9 mouse cellular contexts compared by ENCODE assay signal in the genomic region with DNA sequence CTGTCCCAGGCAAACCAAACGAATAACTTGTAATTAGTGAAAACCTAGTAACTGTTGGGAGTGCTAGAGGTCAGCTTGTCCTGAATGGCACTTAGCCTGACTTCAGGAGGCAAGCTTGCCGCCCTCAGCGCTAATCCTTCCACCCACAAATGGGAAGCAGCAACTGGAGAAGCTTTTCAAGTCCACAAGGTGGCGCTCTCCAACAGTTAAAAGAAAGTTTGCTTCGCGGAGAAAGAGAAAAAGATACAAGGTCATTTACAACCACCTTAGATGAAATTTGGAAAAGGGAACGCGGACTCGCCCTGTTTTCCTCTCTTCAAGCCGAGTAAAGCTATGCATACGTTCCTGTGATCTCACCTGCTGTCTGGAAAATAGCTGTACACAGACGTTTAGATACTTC. TPM values are rescaled to one million over a fixed set of nuclear protein-coding genes. Genes with fewer than 3 reads are reported as not detected.
DNase-seq lines count a peak whose midpoint lies in the region; ATAC-seq and TF ChIP-seq lines count a peak whose summit lies in the region.
"Had no signal": no experiment of that assay in that cellular context is flagged by ENCODE, and none has a peak within 500 bp of the region (broad histone marks: within the 10 kb centered on the region; RNA-seq: fewer than 3 reads in every experiment).

No protein-coding gene starts in this region.

- no peaks in the 10 kb centered on the region for H3K9me3 ChIP-seq in intestine, embryonic 16.5 days (ENCODE audit: control insufficient read depth, low read length)
- H3K9me3 ChIP-seq in limb, embryonic 10.5 days (replicated peaks): no peaks in the 10 kb centered on the region; the same call in 1 of the 2 replicates
- H3K9me3 ChIP-seq in midbrain, embryonic 16.5 days (replicated peaks; ENCODE audit: control insufficient read depth, low read length, poor library complexity, severe bottlenecking): no peaks in the 10 kb centered on the region
- H3K9me3 ChIP-seq: neural tube, embryonic 13.5 days had no signal

- H3K4me1 ChIP-seq in heart, adult 2 months (ENCODE audit: control insufficient read depth, insufficient read depth, low read length): peaks cover 1% of the 10 kb centered on the region
- H3K4me1 ChIP-seq in intestine, embryonic 16.5 days (ENCODE audit: control insufficient read depth, insufficient read depth, low read length): no peaks in the 10 kb centered on the region; the same call in 1 of the 2 replicates
- peaks cover 9% of the 10 kb centered on the region; the same call in 1 of the 2 replicates for H3K4me1 ChIP-seq in limb, embryonic 10.5 days
- no peaks in the 10 kb centered on the region; the same call in 1 of the 2 replicates for H3K4me1 ChIP-seq in midbrain, embryonic 16.5 days (ENCODE audit: control insufficient read depth, insufficient read depth, low read length)
- no peaks in the 10 kb centered on the region; the same call in none of the 2 replicates for H3K4me1 ChIP-seq in testis, adult 2 months (ENCODE audit: control insufficient read depth, insufficient read depth, low read length)
- H3K4me1 ChIP-seq: neural tube, embryonic 13.5 days had no signal

- no peaks in the 10 kb centered on the region for H3K79me2 ChIP-seq in heart, adult 2 months (replicated peaks; ENCODE audit: control insufficient read depth, insufficient read depth, low read length)

- no peak overlapping the region for H3K27ac ChIP-seq in heart, adult 2 months
- H3K27ac ChIP-seq in gastrocnemius, adult 2 months: no peak overlapping the region
- no peak overlapping the region for H3K27ac ChIP-seq in intestine, embryonic 16.5 days (ENCODE audit: low read length)
- H3K27ac ChIP-seq in limb, embryonic 10.5 days: no peak overlapping the region
- H3K27ac ChIP-seq in midbrain, embryonic 16.5 days (ENCODE audit: low read length): no peak overlapping the region
- H3K27ac ChIP-seq in testis, adult 2 months (ENCODE audit: control insufficient read depth, insufficient read depth, low read depth, low read length): no peak overlapping the region
- H3K27ac ChIP-seq: neural tube, embryonic 13.5 days had no signal

- ATAC-seq in intestine, embryonic 16.5 days: no peak
- no peak for ATAC-seq in midbrain, embryonic 16.5 days

- peak overlapping the region; percentile 37; the same call in 1 of the 2 replicates for H3K4me2 ChIP-seq in intestine, embryonic 16.5 days (ENCODE audit: low read depth, low read length)
- peak overlapping the region; percentile 33; the same call in 1 of the 2 replicates for H3K4me2 ChIP-seq in midbrain, embryonic 16.5 days (ENCODE audit: low read length)
- H3K4me2 ChIP-seq: neural tube, embryonic 13.5 days had no signal

- H3K27me3 ChIP-seq in heart, adult 2 months (ENCODE audit: control insufficient read depth, insufficient read depth, low read length): no peaks in the 10 kb centered on the region
- no peaks in the 10 kb centered on the region for H3K27me3 ChIP-seq in intestine, embryonic 16.5 days (replicated peaks; ENCODE audit: control insufficient read depth, insufficient read depth, low read length)
- no peaks in the 10 kb centered on the region for H3K27me3 ChIP-seq in limb, embryonic 10.5 days (ENCODE audit: low read depth, poor library complexity, severe bottlenecking)
- no peaks in the 10 kb centered on the region for H3K27me3 ChIP-seq in midbrain, embryonic 16.5 days (ENCODE audit: control insufficient read depth, insufficient read depth, low read depth, low read length)
- no peaks in the 10 kb centered on the region for H3K27me3 ChIP-seq in testis, adult 2 months (ENCODE audit: control insufficient read depth, insufficient read depth, low read length)
- H3K27me3 ChIP-seq: neural tube, embryonic 13.5 days had no signal

- no peak for TF ChIP-seq POLR2A in heart, adult 2 months (IDR thresholded peaks at IDR 0.05; ENCODE audit: insufficient read depth, low read depth, low read length)
- TF ChIP-seq POLR2A in testis, adult 2 months (IDR thresholded peaks at IDR 0.05; ENCODE audit: control insufficient read depth, low read depth, low read length): no peak

- no peak overlapping the region for H3K9ac ChIP-seq in heart, adult 2 months (ENCODE audit: low read depth, low read length)
- no peak overlapping the region for H3K9ac ChIP-seq in intestine, embryonic 16.5 days (ENCODE audit: low read depth, low read length)
- no peak overlapping the region for H3K9ac ChIP-seq in midbrain, embryonic 16.5 days (ENCODE audit: low read depth, low read length)
- H3K9ac ChIP-seq: neural tube, embryonic 13.5 days had no signal

- no peak for TF ChIP-seq EP300 in heart, adult 2 months (IDR thresholded peaks at IDR 0.05; ENCODE audit: insufficient read depth, low read depth, low read length)

- peak; percentile 7 to 23 for DNase-seq in heart, adult 2 months
- no peak for DNase-seq in heart, adult 11 months
- DNase-seq in cerebellum, postnatal 14 days: peak; percentile 76 to 78
- DNase-seq in gastrocnemius, adult 2 months: peak; percentile 47
- peak; percentile 80 for DNase-seq in limb, embryonic 10.5 days (ENCODE audit: low spot score)

- TF ChIP-seq CTCF in heart, adult 2 months (IDR thresholded peaks at IDR 0.05): peak; percentile 78
- TF ChIP-seq CTCF in gastrocnemius, adult 2 months (IDR thresholded peaks at IDR 0.05): peak; percentile 83
- TF ChIP-seq CTCF in testis, adult 2 months (IDR thresholded peaks at IDR 0.05; ENCODE audit: control insufficient read depth, insufficient read depth, insufficient replicate concordance, low read depth, low read length): peak; percentile 55; the same call in 1 of the 2 replicates

- 10% methylated on average over 12 of the region's 12 CpGs for WGBS in heart, adult 2 months
- WGBS in intestine, embryonic 16.5 days: 6% methylated on average over 12 of the region's 12 CpGs
- WGBS in limb, embryonic 10.5 days: 12% methylated on average over 12 of the region's 12 CpGs
- 8% methylated on average over 12 of the region's 12 CpGs for WGBS in midbrain, embryonic 16.5 days

- no peaks in the 10 kb centered on the region for H3K36me3 ChIP-seq in heart, adult 2 months (ENCODE audit: control insufficient read depth, insufficient read depth, low read length)
- no peaks in the 10 kb centered on the region for H3K36me3 ChIP-seq in intestine, embryonic 16.5 days (ENCODE audit: control insufficient read depth, insufficient read depth, low read length)
- H3K36me3 ChIP-seq in limb, embryonic 10.5 days: no peaks in the 10 kb centered on the region
- no peaks in the 10 kb centered on the region for H3K36me3 ChIP-seq in midbrain, embryonic 16.5 days (ENCODE audit: control insufficient read depth, insufficient read depth, low read length)
- H3K36me3 ChIP-seq in testis, adult 2 months (ENCODE audit: control insufficient read depth, insufficient read depth, low read length): no peaks in the 10 kb centered on the region
- H3K36me3 ChIP-seq: neural tube, embryonic 13.5 days had no signal

- intact Hi-C loops in heart, adult 2 months (cut with DNase I): no loop called here
- intact Hi-C loops in gastrocnemius, adult 2 months (cut with DNase I): loop anchor here (5.0 kb wide), 1 partner anchor 853 kb away; no protein-coding TSS in a partner anchor

- H3K4me3 ChIP-seq in heart, adult 2 months: no peak overlapping the region
- H3K4me3 ChIP-seq in gastrocnemius, adult 2 months: peak overlapping the region; percentile 54
- H3K4me3 ChIP-seq in intestine, embryonic 16.5 days (ENCODE audit: low read length): no peak overlapping the region
- no peak overlapping the region for H3K4me3 ChIP-seq in limb, embryonic 10.5 days
- H3K4me3 ChIP-seq in midbrain, embryonic 16.5 days (ENCODE audit: low read depth, low read length): no peak overlapping the region
- H3K4me3 ChIP-seq in testis, adult 2 months (ENCODE audit: control insufficient read depth, low read depth, low read length): no peak overlapping the region
- H3K4me3 ChIP-seq: neural tube, embryonic 13.5 days had no signal

RNA-seq across cellular contexts. Expression of a gene that starts 2.3 kb away (rescaled TPM):
- not detected for total RNA-seq in heart, adult 2 months (2021)
- 0.09 TPM in 1 of 2 replicates, not detected in the other for polyA plus RNA-seq in heart, adult 2 months (2012; rRNA removed)
- not detected for total RNA-seq in gastrocnemius, adult 2 months (2021)
- polyA plus RNA-seq in intestine, embryonic 16.5 days (2015; fragmentation: Nextera tagmentation; extraction: Ambion mirVana): 0.29 and 0.94 TPM in 2 replicates
- 0.10 and 0.33 TPM in 2 replicates for polyA plus RNA-seq in limb, embryonic 10.5 days (2016; fragmentation: Nextera tagmentation; extraction: Ambion mirVana)
- 0.25 and 0.46 TPM in 2 replicates for polyA plus RNA-seq in midbrain, embryonic 16.5 days (2015; fragmentation: Nextera tagmentation; extraction: Ambion mirVana)
- 0.28 and 0.35 TPM in 2 replicates for polyA plus RNA-seq in testis, adult 2 months (2012; rRNA removed)
